Mouse (Mus musculus): Measurements from ENCODE around the gene Grik1.

The Grik1 gene

GRCm38 (mm10) chr16:87984201-87984870 is 305.7 kb downstream of the Grik1 start:
- in situ Hi-C loops (cut with MboI; ENCODE audit: low pct_unique_long_range_greater_than_20kb in 1 of 2, low sequenced_read_pairs in 2 of 2, unreplicated experiment in 1 of 2) = no loop called here

- in situ Hi-C loops (cut with MboI; ENCODE audit: low pct_unique_long_range_greater_than_20kb in 1 of 2, low sequenced_read_pairs in 2 of 2, unreplicated experiment in 1 of 2) = no loop called here
These were observed 316.0 kb downstream of the Grik1 start for GRCm38 (mm10) chr16:87974076-87974443.

GRCm38 (mm10) chr16:87973394-87974075 is 316.5 kb downstream of the Grik1 start:
- in situ Hi-C loops (cut with MboI; ENCODE audit: low pct_unique_long_range_greater_than_20kb in 1 of 2, low sequenced_read_pairs in 2 of 2, unreplicated experiment in 1 of 2) = no loop called here

GRCm38 (mm10) chr16:87971911-87972310 is 318.2 kb downstream of the Grik1 start:
- in situ Hi-C loops (cut with MboI; ENCODE audit: low pct_unique_long_range_greater_than_20kb in 1 of 2, low sequenced_read_pairs in 2 of 2, unreplicated experiment in 1 of 2) = no loop called here

GRCm38 (mm10) chr16:87969936-87970335 is 320.1 kb downstream of the Grik1 start:
- in situ Hi-C loops (cut with MboI; ENCODE audit: low pct_unique_long_range_greater_than_20kb in 1 of 2, low sequenced_read_pairs in 2 of 2, unreplicated experiment in 1 of 2) = no loop called here

- in situ Hi-C loops (cut with MboI; ENCODE audit: low pct_unique_long_range_greater_than_20kb in 1 of 2, low sequenced_read_pairs in 2 of 2, unreplicated experiment in 1 of 2) = no loop called here
These were observed 328.6 kb downstream of the Grik1 start for GRCm38 (mm10) chr16:87961419-87961818.

GRCm38 (mm10) chr16:87957449-87957848 is 332.6 kb downstream of the Grik1 start:
- in situ Hi-C loops (cut with MboI; ENCODE audit: low pct_unique_long_range_greater_than_20kb in 1 of 2, low sequenced_read_pairs in 2 of 2, unreplicated experiment in 1 of 2) = no loop called here

- in situ Hi-C loops (cut with MboI; ENCODE audit: low pct_unique_long_range_greater_than_20kb in 1 of 2, low sequenced_read_pairs in 2 of 2, unreplicated experiment in 1 of 2) = no loop called here
These were observed 333.9 kb downstream of the Grik1 start for GRCm38 (mm10) chr16:87956178-87956577.

- in situ Hi-C loops (cut with MboI; ENCODE audit: low pct_unique_long_range_greater_than_20kb in 1 of 2, low sequenced_read_pairs in 2 of 2, unreplicated experiment in 1 of 2) = no loop called here
These were observed 335.2 kb downstream of the Grik1 start for GRCm38 (mm10) chr16:87954715-87955441.

GRCm38 (mm10) chr16:87953176-87953575 is 336.9 kb downstream of the Grik1 start:
- in situ Hi-C loops (cut with MboI; ENCODE audit: low pct_unique_long_range_greater_than_20kb in 1 of 2, low sequenced_read_pairs in 2 of 2, unreplicated experiment in 1 of 2) = no loop called here

GRCm38 (mm10) chr16:87949881-87950280 is 340.2 kb downstream of the Grik1 start:
- in situ Hi-C loops (cut with MboI; ENCODE audit: low pct_unique_long_range_greater_than_20kb in 1 of 2, low sequenced_read_pairs in 2 of 2, unreplicated experiment in 1 of 2) = no loop called here

GRCm38 (mm10) chr16:87948122-87948521 is 341.9 kb downstream of the Grik1 start:
- in situ Hi-C loops (cut with MboI; ENCODE audit: low pct_unique_long_range_greater_than_20kb in 1 of 2, low sequenced_read_pairs in 2 of 2, unreplicated experiment in 1 of 2) = no loop called here

GRCm38 (mm10) chr16:87944318-87944717 is 345.7 kb downstream of the Grik1 start:
- in situ Hi-C loops (cut with MboI; ENCODE audit: low pct_unique_long_range_greater_than_20kb in 1 of 2, low sequenced_read_pairs in 2 of 2, unreplicated experiment in 1 of 2) = no loop called here

GRCm38 (mm10) chr16:87942103-87942865 is 347.8 kb downstream of the Grik1 start:
- in situ Hi-C loops (cut with MboI; ENCODE audit: low pct_unique_long_range_greater_than_20kb in 1 of 2, low sequenced_read_pairs in 2 of 2, unreplicated experiment in 1 of 2) = no loop called here

GRCm38 (mm10) chr16:87934685-87935084 is 355.4 kb downstream of the Grik1 start:
- in situ Hi-C loops (cut with MboI; ENCODE audit: low pct_unique_long_range_greater_than_20kb in 1 of 2, low sequenced_read_pairs in 2 of 2, unreplicated experiment in 1 of 2) = no loop called here

- in situ Hi-C loops (cut with MboI; ENCODE audit: low pct_unique_long_range_greater_than_20kb in 1 of 2, low sequenced_read_pairs in 2 of 2, unreplicated experiment in 1 of 2) = no loop called here
These were observed 358.7 kb downstream of the Grik1 start for GRCm38 (mm10) chr16:87931358-87931757.

GRCm38 (mm10) chr16:87930519-87930918 is 359.5 kb downstream of the Grik1 start:
- in situ Hi-C loops (cut with MboI; ENCODE audit: low pct_unique_long_range_greater_than_20kb in 1 of 2, low sequenced_read_pairs in 2 of 2, unreplicated experiment in 1 of 2) = no loop called here

GRCm38 (mm10) chr16:87928671-87929070 is 361.4 kb downstream of the Grik1 start:
- in situ Hi-C loops (cut with MboI; ENCODE audit: low pct_unique_long_range_greater_than_20kb in 1 of 2, low sequenced_read_pairs in 2 of 2, unreplicated experiment in 1 of 2) = no loop called here

GRCm38 (mm10) chr16:87917897-87918296 is 372.2 kb downstream of the Grik1 start:
- in situ Hi-C loops (cut with MboI; ENCODE audit: low pct_unique_long_range_greater_than_20kb in 1 of 2, low sequenced_read_pairs in 2 of 2, unreplicated experiment in 1 of 2) = no loop called here

Measured in mouse embryonic stem cell (cell line).